Mouse (Mus musculus): Measurements from ENCODE around the gene Hoxb5.

Hoxb5 gene

DNA sequence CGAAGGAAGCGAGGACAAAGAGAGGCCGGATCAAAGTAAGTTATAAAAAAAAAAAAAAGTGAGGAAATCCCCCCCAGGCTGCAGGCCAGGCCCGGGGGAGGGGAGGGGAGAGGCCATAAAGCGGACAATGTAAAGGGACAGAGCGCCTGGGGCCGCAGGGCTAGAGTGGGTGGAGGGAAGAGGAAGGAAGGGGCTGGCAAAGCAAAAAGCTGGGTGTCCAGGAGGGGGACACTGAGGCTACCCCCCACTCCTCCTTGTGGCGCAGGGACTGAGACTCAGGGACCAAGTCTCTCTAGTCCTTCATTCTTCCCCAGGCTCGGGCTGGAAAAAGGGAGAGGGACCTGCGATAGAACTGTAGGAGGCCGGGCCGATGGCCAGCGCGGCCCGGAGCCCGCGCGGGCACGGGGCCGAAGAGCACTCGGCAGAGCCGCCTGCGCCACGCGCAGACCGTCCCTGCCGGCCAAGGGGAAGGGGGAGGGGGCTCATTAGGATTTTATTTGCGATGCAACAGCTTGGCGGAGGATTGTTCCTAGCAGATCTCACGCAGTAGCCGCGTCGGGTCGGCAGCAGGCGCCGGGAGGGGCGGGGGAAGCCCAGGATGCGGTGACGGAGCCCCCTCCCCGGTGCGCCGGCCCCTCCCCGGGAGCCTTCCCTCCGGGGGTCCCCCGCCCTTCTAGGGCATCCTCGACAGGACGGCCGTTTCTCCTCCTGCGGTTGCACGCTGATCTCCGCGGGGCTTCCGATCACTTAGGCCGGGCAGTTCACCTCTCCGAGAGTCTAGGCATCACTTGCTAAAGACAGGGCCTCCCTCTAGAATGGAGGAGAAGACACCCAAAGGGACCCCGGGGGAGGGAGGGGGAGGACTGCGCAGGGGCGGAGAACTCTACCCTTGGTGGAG, 30.9 kb upstream of the Hoxb5 start:
- no peak for DNase-seq (ENCODE audit: low read depth, low spot score)

DNA sequence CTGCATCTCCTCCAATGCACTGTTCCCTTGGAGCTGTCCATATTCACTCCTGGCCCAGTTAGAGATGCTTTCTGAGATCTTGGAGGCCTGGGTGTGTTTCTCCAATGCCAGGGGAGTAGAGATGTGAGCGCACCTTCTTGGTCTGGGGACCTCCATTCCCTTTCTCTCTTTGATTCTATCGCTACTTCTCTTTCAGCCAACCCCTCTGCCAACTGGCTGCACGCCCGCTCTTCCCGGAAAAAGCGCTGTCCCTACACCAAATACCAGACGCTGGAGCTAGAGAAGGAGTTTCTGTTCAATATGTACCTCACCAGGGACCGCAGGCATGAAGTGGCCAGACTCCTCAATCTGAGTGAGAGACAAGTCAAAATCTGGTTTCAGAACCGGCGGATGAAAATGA, 28.7 kb upstream of the Hoxb5 start:
- no peak for DNase-seq (ENCODE audit: low read depth, low spot score)

DNA sequence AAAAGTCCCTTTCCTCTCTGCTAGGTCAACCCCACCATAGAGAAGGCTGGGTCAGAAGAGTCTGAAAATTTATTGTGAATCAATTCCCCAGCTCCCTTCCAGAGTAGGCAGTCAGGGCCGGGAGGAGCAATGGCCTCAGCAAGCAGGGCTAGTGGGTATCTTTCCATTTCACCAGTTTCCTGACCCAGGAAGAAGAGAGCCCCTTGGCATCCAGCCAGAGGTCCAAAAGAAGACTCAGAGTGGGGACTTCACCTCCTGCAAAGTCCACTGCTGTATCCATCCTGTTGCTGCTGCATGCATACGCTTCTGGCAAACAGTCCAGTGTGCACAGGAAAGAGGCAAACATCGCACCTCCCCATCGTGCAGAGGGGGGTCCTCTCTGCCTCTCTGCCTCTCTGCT, 27.2 kb upstream of the Hoxb5 start:
- DNase-seq (ENCODE audit: low read depth, low spot score): no peak

DNA sequence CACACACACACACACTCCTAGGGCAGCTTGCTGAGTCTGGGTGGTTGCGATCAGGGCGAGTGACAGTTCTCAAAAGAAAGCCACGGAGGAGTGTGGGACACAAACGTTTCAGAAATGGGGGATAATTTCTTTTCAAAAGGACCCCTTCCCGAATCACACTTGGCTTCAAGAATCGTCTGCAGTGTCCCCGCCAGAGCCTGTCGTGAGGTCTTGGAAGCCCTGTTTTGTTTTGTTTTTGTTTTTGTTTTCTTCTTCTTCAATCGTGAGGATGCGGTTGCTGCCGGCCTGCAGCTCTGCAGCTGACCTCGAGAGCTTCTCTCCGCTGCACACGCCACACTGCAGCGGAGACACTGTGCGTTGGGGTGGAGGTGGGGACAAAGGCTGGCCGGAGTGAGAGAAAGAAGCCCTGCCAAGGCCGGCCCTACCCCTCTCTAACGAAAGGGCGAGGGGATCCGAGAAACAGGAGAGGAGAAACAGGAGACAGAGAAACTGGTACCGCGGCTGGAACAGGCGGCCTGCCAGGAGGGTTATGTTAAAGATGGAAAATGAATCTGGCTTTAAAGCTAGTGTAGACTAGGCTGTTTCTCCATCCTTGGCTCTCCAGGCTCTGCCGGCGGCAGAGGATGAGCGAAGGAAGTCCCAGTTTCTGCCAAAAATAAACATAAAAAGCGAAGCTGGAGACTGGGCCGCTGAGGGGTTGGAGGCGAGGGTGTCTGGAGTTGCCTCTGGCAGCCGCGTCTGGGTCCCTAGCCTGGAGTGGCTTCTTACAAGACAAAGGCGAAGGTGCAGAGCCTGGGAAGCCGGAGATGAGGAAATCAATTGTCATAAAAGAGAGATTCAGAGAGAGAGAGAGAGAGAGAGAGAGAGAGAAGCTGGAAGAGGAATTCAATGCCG, 25.7 kb upstream of the Hoxb5 start:
- no peak for DNase-seq (ENCODE audit: low read depth, low spot score)

- DNase-seq (ENCODE audit: low read depth, low spot score): no peak
Measured at GRCm38 (mm10) chr11:96278324-96278723, 24.8 kb upstream of the Hoxb5 start.

DNA sequence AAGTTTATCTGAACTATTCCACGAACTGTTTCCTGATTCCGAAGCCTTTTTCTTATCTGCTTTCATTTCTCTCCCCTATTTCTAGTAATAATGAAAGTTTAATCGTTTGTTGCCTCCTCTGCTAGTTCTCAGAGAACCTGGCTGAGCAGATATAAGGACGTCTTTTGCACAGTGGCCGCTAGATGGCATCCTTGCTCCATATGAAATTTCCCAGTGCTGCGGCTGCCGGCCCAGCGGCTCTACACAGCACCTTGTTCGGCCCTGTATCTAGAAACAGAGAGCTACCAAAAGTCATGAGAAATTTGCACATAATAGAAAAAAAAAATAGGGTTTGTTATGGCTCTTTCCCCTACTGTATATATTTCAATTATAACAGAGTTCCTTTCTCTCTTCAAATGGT, 24.4 kb upstream of the Hoxb5 start:
- peak; percentile 80 for DNase-seq (ENCODE audit: low read depth, low spot score)

GRCm38 (mm10) chr11:96279421-96280233, 23.5 kb upstream of the Hoxb5 start:
- DNase-seq (ENCODE audit: low read depth, low spot score): no peak

GRCm38 (mm10) chr11:96280399-96281378, 22.4 kb upstream of the Hoxb5 start:
- DNase-seq (ENCODE audit: low read depth, low spot score): no peak

DNA sequence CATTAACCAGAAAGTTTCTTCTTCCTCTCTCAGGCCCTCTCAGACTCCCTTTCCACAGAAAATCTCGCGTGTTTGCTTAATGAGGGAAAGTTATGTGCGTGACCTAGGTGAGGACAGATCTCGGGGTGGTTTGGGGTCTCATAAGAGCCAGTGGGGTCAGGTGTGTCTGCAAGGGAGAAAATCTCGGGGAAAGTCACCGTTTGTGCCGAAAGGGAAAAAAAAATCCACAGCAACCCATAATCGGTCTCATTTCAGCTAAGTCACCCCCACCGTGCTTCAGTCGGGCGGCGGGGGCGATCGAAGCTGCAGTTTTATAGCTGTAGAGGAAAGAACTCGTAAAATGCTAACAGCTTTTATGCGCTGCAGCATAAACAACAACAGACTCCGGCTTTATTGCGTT, 21.7 kb upstream of the Hoxb5 start:
- DNase-seq (ENCODE audit: low read depth, low spot score): no peak

GRCm38 (mm10) chr11:96281855-96282570, 21.1 kb upstream of the Hoxb5 start, which contains the start of gene Hoxb8:
TSS of gene Hoxb8 (plus strand) at chr11:96281905.
- no peak for DNase-seq (ENCODE audit: low read depth, low spot score)

- DNase-seq (ENCODE audit: low read depth, low spot score): no peak
Measured at GRCm38 (mm10) chr11:96282795-96283430, 20.2 kb upstream of the Hoxb5 start.

GRCm38 (mm10) chr11:96284041-96284749, 18.9 kb upstream of the Hoxb5 start:
- DNase-seq (ENCODE audit: low read depth, low spot score): no peak

- DNase-seq (ENCODE audit: low read depth, low spot score): no peak
Measured at GRCm38 (mm10) chr11:96284774-96285734, 18.1 kb upstream of the Hoxb5 start.

DNA sequence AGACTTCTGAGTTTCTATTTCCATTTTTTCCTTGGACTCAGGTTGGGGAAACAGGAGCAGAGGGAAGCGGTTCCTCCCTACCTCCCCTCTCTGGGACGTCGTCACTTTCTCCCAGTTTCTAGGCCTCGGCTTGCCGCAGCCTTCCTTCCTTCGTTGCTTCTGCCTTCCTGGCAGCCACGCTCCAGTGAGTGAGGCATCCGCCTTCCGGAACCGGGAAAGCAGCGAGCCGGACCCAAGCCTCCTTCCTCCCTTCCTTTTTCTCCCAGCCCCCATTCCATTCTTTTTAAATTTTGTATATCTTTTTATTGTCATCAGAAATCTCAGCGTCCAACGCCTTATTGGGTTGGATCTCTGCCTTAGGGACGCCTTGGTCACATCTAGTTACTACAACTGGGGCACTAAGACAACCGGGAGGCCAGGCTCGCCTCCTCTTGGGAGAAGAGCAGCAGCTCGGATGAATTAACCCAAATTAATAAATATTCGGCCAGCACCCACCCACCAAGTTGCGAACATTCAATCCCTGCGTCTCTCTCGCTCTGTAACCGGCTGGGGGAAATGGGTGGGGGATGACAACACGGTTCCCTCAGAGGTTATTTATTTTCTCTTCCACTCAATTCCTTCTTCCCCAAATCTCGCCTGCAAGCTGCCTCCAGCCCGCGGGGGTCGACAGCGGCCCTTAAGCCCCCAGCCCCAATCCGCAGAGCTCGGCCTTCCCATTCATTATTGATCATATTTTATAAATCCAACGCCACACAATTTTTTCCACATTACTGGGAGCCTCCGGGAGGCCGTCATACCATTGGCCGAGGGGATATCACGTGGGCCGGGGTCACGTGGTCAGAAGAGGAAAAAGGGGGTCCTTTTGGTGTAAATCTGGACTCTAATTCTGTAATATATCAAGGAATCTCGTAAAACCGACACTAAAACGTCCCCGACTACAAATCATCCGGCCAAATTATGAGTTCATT, 17.1 kb upstream of the Hoxb5 start, which contains the start of gene Hoxb7:
Hoxb7 (plus strand) TSS at position 853 of the 968 bp plus-strand sequence.
- DNase-seq (ENCODE audit: low read depth, low spot score): no peak

GRCm38 (mm10) chr11:96286739-96287385, 16.3 kb upstream of the Hoxb5 start:
- no peak for DNase-seq (ENCODE audit: low read depth, low spot score)

GRCm38 (mm10) chr11:96287411-96287810, 15.7 kb upstream of the Hoxb5 start:
- DNase-seq (ENCODE audit: low read depth, low spot score): no peak
